Mouse (Mus musculus): Measurements from ENCODE around the gene 6430571L13Rik.
"Not testable (repeated sequence)": the region's sequence is repeated elsewhere in the genome, so short reads cannot be mapped to it uniquely, and the experiment has no call there.

Gene 6430571L13Rik

DNA sequence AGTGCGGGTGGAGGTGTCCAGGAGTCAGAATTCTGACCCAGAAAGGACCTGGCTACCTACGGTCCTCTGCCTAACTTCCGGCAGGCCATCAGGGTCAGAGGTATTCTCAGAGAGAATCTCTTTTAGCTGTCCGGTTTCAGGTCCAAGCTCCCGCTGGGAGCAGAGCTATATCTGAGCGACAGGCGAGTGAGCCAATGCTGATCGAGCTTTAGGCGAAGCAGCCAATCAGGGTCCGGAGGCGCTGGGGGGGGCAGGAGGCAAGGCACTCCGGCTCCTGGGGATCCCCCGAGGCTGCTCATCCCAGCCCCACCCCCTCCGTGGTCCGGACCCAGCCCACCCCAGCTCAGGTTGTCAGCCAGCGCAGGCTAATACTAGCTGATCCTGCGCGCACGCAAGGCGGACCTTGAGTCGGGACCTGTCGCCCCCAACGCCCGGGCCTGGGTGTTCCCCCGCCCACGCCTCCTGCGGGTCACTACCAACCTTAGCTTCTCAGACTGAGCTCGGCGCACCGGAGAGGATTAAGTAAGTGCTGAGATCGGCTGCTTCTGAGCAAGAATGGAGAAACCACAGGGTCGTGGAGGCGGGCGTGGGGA, at the start of gene 6430571L13Rik:
Gene 6430571L13Rik, plus strand, starts transcription at position 336 of the 593 bp plus-strand sequence.
- DNase-seq (ENCODE audit: low read depth): peak; percentile 93

DNA sequence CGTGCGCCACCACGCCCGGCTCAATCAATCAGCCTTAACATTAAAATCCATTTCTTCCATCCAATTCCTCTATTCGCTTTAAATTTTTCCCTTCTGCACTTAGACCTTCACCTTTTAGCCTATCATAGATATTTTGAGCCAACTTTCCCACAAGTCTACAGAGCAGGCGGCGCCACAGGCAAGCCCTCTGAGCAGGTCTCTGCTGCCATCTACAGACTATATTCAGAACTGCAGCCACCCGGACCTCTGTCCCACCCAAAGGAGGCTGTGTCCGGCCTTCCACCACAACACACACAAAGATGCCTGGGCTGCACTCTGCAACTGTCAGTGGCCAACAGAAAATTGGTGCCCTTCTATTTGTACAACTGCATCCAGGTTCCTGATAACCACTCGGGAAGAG, 49.5 kb upstream of the 6430571L13Rik start:
- peak; percentile 82 for DNase-seq (ENCODE audit: low read depth)

DNA sequence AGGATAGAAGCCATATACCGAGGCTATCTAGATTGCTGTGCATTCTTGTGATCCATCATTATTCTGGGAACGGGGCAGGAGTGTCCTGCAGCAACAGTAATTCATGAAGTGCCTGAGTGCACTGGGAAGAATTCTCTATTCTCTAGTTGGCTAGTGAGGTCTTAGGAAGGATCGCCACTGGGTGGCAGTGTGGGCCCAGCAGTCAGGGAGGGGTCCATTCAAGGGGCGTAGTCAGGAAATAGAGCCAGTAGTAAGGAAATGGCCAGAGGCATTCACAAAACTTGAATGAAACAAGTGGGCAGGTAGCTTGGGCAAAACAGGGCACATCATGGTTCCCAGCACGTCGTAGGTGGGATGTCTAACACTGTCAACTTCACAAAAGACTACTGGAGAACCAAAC, 46.2 kb upstream of the 6430571L13Rik start:
- DNase-seq (ENCODE audit: low read depth): peak; percentile 90

DNA sequence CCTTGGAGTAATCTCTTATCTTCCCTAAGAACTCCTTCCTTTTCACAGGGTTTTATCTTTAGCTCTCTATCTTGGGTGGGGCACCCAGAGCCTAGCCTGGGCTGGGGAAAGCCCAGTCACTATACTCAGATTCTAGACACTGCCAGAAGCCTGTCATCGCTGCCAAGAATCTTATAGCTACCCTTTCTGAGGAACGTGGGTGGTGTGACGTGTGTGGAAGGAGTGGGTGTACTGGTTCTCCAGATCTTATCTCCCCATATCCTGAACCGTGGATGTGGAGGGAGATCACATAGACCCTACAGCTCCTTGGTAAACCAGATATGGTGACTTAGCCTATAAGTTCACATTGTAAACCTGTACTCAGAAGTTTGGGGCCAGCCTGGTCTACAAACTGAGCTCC, 44.8 kb upstream of the 6430571L13Rik start:
- peak; percentile 76 for DNase-seq (ENCODE audit: low read depth)

DNA sequence AAGGTAGTCTGAATTCAATTTTAAA, 44.6 kb upstream of the 6430571L13Rik start, which contains the start of gene Cish:
Gene Cish, plus strand, starts transcription at position 11 of the 25 bp plus-strand sequence.
- no peak for DNase-seq (ENCODE audit: low read depth)

DNA sequence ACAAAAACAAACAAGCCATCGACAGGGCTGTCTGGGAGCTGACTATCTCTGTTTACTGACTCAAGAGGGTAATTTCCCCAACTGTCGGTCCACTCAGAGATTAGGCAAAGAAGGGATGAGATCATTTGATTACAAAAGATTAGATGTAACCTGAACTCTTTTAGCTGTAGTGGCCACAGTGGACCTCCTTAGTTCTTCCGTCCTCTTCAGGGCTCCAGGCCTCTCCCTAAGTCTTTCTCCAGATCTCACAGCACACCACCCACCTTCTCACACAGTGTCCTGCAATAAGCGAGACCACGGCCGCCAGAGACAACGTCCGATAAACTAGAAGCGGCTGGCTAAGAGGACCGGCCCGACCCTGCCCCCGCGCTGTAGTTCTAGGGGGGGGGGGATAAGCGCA, 44.4 kb upstream of the 6430571L13Rik start:
- peak; percentile 56 for DNase-seq (ENCODE audit: low read depth)

DNA sequence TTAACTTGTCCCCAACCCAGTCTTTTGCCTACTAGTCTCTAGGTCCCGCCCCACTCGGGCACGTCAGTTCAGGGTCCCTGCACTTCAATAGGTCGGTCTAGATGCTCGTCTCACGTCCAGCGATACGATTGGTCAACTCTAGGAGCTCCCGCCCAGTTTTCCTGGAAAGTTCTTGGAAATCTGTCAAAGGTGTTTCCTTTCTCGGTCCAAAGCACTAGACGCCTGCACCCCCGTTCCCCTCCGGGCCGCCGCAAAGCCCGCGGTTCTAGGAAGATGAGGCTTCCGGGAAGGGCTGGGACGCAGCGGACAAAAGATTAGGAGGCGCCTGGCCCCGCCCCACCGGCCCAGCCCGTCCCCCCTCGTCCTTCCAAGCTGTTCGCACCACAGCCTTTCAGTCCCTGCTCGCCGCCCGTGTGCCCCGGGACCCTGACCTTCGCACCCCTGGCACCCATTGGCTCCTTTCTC, 43.9 kb upstream of the 6430571L13Rik start:
- peak; percentile 94 for DNase-seq (ENCODE audit: low read depth)

DNA sequence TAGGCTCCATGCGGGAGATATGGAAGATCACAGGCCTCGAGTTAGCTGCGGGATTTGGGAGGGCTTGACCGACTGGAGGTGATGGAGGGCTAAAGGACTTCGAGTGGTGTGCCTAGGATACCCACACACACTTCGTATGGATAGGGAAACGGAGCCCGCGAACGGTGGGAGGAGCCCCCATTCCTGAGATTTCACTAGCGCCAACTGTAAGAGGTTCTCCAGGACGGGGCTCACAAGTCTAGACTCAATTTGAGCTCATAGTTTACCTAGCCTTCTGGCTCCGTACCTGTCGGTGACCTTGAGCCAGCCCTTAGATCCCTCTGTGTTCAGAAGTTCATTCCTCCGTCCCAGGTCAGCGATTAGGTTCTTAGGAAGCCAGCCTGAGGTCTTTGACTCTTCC, 43.3 kb upstream of the 6430571L13Rik start:
- no peak for DNase-seq (ENCODE audit: low read depth)

DNA sequence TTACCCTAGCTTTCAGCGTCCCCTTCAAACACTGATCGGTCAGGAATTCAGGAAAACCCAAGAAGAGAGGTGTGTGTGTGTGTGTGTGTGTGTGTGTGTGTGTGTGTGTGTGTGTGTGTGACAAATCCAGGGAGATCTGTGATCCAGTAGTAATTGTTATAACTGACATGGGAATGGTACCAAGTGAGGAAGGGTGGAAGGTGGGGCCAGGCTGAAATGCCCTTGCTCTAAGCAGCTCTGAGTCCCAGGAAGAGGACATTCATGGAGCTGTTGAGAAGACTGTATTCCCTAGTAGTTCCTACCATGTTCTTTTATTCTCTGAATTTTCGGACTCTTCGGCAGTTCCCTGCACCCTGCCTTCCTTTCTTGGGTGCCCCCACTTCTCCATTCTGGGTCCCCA, 42.7 kb upstream of the 6430571L13Rik start:
- DNase-seq (ENCODE audit: low read depth): no peak

DNA sequence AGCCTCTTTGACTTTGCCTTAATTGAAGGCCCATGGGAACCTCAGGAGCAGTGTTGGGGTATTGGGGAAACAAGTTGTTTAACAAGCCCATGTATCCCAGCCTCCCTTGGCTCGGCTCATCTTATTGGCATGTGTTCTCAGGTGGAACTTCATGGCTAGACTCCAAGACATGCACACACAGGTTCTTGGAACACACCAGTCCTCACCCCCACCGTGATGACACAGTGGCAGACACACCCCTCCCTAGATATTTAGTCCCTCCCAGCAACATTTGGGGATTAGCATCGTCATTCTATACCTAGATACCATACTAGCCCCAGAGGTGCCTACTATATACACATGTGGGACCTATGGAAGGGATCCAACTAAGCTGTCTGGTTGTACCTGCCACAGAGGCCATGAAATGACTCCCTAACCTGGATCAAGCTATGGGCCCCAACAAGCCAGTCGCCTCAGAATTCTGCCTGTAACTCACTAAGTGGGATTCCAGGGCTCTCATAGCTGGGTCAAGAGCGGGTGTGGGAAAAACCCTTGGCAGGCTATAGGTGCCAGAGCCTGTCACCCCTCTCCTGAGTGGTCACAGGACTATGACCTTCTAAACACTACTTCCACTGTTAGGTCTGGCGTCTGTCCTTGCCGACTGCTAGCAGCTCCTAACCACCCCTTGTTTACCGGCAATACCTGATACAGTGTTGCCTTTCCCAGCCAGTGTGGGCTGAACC, 42.2 kb upstream of the 6430571L13Rik start:
- no peak for DNase-seq (ENCODE audit: low read depth)

DNA sequence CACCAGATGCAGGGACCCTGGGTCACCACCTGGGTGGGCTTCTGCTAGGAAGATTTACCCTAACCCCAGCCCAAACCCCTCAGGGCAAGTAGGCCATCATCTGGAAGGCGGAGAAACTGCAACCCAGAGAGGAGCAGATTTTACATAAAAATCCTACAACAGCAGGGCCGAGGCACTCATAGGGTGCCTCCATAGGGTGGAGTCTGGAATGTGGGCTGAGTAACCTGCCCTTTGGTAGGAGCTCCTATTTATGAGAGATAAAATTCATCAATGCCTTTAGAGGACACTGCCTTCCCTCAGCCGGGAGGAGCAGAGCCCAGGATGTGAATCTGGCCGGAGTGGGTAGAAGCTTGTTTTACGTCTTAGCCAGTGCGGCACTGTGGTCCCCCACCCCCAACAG, 41.5 kb upstream of the 6430571L13Rik start:
- no peak for DNase-seq (ENCODE audit: low read depth)

DNA sequence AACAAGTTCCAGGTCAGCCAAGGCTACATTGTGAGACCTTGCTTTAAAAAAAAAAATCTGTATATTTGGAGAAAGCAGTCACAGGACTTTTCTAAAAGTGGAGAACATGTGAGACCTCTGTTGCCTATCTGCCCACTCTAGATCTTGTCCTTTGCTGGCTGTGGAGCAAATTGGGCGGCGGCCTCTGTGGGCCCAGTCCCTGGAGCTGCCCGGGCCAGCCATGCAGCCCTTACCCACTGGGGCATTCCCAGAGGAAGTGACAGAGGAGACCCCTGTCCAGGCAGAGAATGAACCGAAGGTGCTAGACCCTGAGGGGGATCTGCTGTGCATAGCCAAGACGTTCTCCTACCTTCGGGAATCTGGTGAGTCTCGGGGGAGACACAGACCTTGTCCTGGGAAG, 40.6 kb upstream of the 6430571L13Rik start:
- no peak for DNase-seq (ENCODE audit: low read depth)

DNA sequence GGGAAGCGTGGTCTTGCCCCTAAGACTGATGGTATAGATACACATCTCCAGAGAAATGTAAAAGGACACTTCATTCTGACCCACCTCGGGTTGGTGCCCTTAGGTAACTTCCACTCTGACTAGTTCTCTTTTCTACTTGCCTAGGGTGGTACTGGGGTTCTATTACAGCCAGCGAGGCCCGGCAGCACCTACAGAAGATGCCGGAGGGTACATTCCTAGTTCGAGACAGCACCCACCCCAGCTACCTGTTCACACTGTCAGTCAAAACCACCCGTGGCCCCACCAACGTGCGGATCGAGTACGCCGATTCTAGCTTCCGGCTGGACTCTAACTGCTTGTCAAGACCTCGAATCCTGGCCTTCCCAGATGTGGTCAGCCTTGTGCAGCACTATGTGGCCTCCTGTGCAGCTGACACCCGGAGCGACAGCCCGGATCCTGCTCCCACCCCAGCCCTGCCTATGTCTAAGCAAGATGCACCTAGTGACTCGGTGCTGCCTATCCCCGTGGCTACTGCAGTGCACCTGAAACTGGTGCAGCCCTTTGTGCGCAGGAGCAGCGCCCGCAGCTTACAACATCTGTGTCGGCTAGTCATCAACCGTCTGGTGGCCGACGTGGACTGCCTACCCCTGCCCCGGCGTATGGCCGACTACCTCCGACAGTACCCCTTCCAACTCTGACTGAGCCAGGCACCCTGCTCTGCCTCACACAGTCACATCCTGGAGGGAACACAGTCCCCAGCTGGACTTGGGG, 40.0 kb upstream of the 6430571L13Rik start:
- DNase-seq (ENCODE audit: low read depth): no peak

DNA sequence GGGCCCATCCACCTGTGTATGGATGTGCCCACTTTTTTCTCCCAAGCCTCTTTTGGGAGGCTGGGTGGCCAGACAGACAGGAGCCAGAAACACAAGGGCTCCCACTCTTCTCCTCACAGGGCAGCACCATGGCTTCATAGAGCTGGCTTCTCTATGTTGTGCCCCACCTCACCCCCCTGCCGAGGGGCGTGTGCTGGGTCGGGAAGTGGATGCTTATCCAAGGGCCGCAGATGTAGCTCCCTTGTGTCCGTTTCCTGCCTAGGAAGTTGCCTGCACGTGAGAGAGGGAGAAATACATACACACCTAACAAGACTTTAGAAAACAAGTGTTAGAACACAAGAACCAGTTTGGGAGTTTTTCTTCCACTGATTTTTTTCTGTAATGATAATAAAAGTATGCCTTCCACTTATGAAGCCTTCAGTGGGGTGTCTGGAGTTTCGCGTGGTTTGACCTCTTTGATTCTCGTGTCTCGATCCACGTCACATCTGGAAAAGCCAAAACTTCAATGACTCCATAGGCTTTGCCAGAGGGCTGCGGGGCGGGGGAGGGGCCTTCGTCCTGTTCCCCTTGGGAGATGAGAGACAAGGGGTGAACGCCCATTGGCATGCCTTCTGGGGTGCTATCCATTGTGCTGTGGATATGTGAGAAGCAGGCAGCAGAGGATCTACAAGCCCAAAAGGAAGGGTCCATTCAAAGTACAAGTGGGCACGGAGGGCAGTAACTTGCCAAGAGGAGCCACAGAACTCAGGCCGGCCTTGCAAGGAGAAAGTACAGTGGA, 38.7 kb upstream of the 6430571L13Rik start:
- no peak for DNase-seq (ENCODE audit: low read depth)

DNA sequence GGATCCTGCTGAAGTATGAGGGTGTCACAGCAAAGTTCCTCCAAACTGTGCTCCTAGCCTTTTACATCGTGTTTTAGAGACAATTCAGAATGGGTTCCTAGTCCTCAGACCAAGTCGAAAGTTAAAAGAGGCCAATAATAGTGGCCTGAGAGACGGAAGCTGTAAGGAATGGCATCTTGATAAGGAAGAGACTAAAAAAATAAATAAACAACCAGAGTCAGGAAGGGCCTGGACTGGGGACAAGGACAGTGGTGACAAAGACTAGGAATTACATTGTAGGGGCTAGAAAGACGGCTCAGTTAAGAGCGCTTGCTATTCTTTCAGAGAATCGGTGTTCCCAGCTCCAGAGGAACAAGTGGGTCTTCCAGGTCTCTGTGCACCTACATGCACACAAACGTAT, 37.8 kb upstream of the 6430571L13Rik start:
- no peak for DNase-seq (ENCODE audit: low read depth)

DNA sequence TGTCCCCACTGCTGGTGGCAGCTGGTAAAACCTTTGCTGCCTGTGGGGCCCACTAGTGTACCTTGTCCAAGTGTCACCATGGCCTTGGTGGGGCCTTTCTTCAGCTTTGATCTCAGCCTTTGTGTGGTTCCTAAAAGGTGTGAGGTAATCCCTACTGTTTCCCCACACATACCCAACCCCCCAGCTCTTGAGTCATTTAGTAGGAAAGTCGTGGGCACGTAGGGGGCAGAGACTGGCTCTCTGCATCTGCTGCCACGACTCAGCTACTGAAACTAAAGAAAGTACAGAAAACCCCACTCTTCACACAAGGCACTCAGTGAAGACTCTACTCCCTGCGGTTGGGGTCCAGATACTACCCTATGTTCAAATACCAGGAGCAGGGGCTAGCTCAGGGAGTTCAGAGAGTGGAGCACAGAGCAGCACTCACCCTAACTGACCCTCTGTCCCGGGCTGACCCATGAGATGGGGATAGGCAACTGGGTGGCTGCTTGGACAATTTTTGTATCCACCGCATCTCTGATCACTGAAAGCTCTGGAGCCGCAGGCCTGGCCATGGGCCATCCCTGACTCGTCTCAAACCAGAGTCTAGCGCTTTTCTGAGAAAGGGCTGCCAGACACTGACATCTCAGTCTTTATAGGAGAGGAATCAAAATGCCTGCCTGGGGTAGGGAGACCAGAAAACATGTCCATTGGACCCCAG, 37.1 kb upstream of the 6430571L13Rik start:
- peak; percentile 75 for DNase-seq (ENCODE audit: low read depth)

DNA sequence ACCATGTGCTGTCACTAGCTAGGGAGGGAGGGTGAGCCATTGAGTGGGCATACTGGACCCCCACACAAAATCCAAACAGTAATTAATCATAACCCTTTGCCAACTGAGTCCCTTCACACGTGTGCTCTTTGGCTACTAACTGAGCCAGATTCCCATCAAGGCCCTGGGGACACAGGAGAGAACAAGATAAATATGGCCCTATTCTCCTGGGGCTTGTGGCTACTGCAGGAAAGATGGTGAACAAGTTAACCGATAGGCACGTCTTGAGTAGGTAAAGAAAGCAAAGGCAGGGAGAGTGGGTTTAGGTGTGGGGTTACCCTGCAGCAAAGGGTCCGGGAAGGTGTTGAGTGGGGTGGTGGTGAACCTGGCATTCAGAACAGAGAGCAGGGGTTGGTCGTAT, 36.5 kb upstream of the 6430571L13Rik start:
- DNase-seq (ENCODE audit: low read depth): no peak

DNA sequence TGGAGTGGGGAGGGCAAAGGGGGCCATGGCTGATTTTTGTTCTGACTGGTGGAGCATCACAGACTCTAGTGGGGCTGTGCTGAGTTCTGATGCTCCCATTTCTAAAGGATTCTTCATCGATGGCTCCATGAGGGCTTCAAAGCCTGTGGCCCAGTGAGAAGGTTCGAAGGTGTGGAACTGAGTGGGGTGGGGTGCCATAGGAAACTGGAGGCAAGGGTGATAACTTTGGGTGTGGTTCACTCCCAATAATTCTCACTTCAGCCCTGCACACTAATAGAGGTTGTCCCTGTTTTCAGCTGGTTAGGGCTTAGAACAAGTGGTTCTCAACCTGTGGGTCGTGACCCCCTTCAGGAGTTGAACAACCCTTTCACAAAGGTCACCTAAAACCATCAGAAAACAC, 36.0 kb upstream of the 6430571L13Rik start:
- DNase-seq (ENCODE audit: low read depth): no peak

DNA sequence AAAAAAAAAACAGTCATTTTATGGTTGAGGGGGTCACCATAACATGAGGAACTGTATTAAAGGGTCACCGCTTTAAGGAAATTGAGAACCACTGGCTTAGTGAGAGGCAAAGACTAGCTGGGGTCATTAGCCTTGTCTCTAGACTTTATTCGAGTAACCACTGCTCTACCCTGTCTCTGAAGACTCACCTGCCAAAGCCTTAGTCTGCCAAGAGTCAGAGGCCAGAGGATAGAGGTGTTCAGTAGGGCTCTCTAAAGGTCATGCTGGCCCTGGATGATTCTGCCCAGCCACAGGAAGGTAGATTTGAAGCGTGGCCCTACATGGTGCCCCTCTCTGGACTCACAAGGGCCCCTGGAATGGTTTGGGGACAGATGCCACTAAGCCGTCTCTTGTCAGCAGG, 35.4 kb upstream of the 6430571L13Rik start:
- no peak for DNase-seq (ENCODE audit: low read depth)

DNA sequence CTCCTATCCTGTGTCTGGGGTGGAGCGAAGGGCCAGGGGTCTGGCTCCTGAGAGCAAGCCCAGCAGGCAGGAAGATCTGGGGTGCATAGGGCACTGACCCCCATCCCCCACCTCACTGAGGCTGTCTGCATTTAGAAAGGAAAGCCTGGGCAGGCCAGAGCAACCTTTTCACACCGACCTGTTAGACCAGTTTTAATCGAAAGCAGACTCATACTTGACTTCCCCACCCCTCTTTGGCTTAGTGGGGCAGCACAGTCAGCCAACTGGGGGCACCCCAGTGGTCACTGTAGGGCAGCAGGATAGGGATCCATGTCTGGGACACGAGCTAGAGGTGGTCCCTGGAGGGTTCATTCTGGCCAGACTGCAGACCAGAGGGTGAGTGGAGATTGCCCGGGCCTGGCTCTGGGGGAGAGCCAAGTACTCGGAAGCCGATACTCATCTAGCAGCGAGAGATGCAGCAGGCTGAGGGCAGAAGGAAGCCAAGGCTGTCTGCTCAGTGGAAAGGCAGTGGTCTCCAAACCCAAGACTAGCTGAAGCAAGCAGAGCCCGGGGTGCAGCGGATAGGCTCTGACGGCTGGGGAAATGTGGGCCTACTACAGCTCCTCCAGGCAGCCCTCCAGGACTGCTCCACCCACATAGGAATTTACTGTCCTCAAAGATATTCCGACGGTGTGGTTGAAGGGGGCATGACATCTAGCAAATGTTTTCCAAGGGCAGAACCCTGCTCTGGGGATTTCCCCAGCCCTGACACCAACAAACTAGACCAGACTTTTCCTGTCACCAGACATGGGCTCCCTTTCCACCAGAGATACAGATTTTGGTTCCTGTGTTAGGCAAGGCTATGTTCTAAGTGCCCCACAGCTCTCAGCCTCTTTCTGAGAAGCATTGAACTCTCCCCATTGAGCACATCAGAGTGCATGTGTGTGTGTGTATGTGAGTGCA, 34.5 kb upstream of the 6430571L13Rik start:
- DNase-seq (ENCODE audit: low read depth): peak; percentile 59

DNA sequence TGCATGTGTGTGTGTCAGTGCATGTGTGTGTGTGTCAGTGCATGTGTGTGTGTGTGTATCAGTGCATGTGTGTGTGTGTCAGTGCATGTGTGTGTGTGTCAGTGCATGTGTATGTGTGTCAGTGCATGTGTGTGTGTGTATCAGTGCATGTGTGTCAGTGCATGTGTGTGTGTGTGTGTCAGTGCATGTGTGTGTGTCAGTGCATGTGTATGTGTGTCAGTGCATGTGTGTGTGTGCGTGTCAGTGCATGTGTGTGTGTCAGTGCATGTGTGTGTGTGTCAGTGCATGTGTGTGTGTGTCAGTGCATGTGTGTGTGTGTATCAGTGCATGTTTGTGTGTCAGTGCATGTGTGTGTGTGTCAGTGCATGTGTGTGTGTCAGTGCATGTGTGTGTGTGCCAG, 33.7 kb upstream of the 6430571L13Rik start:
- not testable (repeated sequence) for DNase-seq (ENCODE audit: low read depth)

Measured in NIH3T3 (cell line).